Mouse (Mus musculus) stomach, postnatal 0 days (tissue): ENCODE measurements at regions not wholly inside any gene's neighbourhood (a gene's known extent, or its start where the extent isn't known, plus 50 kb on each side); places are given as distances from the start of the nearest gene placed in this dataset.
A peak's percentile ranks its signal among the peaks of the same experiment; 100 is the strongest.
"Not testable (repeated sequence)": the region's sequence is repeated elsewhere in the genome, so short reads cannot be mapped to it uniquely, and the experiment has no call there.

Source experiments
- ATAC-seq: fragments of 200-750 bp; cut with Nextera tagmentation; 2 replicates; pipeline ENCODE4 v1.8.0; 2017; ENCODE audit not compliant: low FRiP score, low TSS enrichment
- DNase-seq: peaks from one replicate; pipeline ENCODE4 v3.0.0-alpha.2; 2016; ENCODE audit warnings: low spot score
- H3K27ac ChIP-seq: fragments of 300-500 bp; sonication (generic); replicated peaks from 2 replicates; pipeline ENCODE4 v1.5.1; 2014; ENCODE audit warnings: mild to moderate bottlenecking, control low read depth
- H3K27me3 ChIP-seq: fragments of 300-500 bp; sonication (generic); 2 replicates; pipeline ENCODE4 v1.6.1; 2014; ENCODE audit warnings: low read length; ENCODE audit not compliant: control insufficient read depth, insufficient read depth
- H3K36me3 ChIP-seq: fragments of 300-500 bp; sonication (generic); 2 replicates; pipeline ENCODE4 v1.6.1; 2014; ENCODE audit warnings: low read length, mixed read lengths; ENCODE audit not compliant: control insufficient read depth, insufficient read depth
- H3K4me1 ChIP-seq: fragments of 300-500 bp; sonication (generic); replicated peaks from 2 replicates; pipeline ENCODE4 v1.6.1; 2014; ENCODE audit warnings: antibody characterized with exemption; ENCODE audit not compliant: control insufficient read depth, insufficient read depth
- H3K4me2 ChIP-seq: fragments of 300-500 bp; sonication (generic); replicated peaks from 2 replicates; pipeline ENCODE4 v1.6.1; 2014; ENCODE audit warnings: low read depth, mild to moderate bottlenecking, control low read depth, moderate library complexity
- H3K4me3 ChIP-seq: fragments of 300-500 bp; sonication (generic); 2 replicates; pipeline ENCODE4 v1.5.1; 2014; ENCODE audit warnings: low read depth, low read length, control low read depth
- H3K9ac ChIP-seq: fragments of 300-500 bp; sonication (generic); 2 replicates; pipeline ENCODE4 v1.6.1; 2014; ENCODE audit warnings: mild to moderate bottlenecking, low read length, control low read depth, mixed read lengths
- H3K9me3 ChIP-seq: fragments of 300-500 bp; sonication (generic); 2 replicates; pipeline ENCODE4 v1.6.1; 2016; ENCODE audit warnings: low read length; ENCODE audit not compliant: control insufficient read depth
- CTCF ChIP-seq: IDR thresholded peaks from 2 replicates; pipeline ENCODE4 v1.5.1; 2016; ENCODE audit warnings: antibody characterized with exemption, low read depth, mild to moderate bottlenecking, moderate library complexity
- EP300 ChIP-seq: optimal IDR thresholded peaks from 2 replicates; pipeline ENCODE3; 2016; ENCODE audit warnings: antibody characterized with exemption
- WGBS: fragments of 180-500 bp; shearing (Covaris S2); extraction: QIAGEN DNeasy Blood & Tissue Kit; methylation state at CpG from one replicate; pipeline ENCODE4 v1.1.7; 2014; 5-methylcytosine and 5-hydroxymethylcytosine counted together

DNA sequence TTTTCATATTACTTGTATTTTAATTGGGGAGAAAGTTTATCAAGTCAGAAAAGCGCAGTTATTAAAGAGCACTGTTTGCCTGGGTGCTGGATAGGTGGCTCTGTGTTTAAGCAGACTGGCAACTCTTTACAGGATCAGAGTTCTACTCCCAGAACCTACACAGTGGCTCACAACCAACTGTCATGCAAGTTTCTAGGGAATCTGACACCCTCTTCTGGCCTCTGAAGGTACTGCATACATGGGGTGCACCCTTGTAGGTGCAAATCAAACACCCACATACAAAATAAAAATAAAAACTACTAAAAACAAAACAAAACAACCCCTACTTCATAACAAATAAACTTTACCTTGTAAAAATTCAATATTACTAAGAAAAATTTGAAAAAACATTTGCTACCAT is 93.0 kb upstream of the Palmd start:
- Histone ChIP-seq H3K4me3 (no peak overlapping the region), H3K27ac (no peak overlapping the region), H3K9ac (no peak overlapping the region), H3K4me2 (no peak overlapping the region), H3K4me1 (no peaks in the 10 kb centered on the region), H3K9me3 (no peaks in the 10 kb centered on the region), H3K36me3 (no peaks in the 10 kb centered on the region), H3K27me3 (no peaks in the 10 kb centered on the region)
- 70% methylated on average over 1 of the region's 1 CpGs for WGBS
- no peak for DNase-seq
- no peak for ATAC-seq
- TF ChIP-seq CTCF (peak; percentile 66), EP300 (no peak)

DNA sequence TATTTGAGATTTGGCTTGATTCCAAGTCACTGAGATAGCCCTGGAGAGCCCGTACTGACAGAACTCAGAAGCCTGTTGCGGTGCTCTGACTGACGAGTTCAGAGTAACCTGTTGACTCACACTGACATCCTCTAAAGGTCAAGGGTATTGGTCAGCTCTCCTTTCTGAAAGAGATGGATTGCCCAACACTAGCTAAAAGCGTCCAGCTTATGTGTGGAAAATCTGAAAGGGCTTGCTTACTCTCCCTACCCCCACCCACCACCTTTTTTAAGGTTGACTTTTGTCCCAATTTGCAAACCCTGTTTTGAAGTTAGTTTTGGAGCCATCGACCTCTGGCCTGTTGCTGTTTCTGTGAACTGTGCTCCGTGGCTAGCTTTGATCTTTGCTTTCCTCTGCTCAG is 92.4 kb upstream of the Palmd start:
- no peak overlapping the region for H3K27ac ChIP-seq
- H3K9me3 ChIP-seq, result no peaks in the 10 kb centered on the region
- no peak for ATAC-seq
- no peak overlapping the region for H3K4me2 ChIP-seq
- no peak for TF ChIP-seq EP300
- TF ChIP-seq CTCF, result no peak
- WGBS, result 50% methylated on average over 6 of the region's 6 CpGs
- H3K36me3 ChIP-seq, result no peaks in the 10 kb centered on the region
- DNase-seq, result no peak
- no peaks in the 10 kb centered on the region for H3K4me1 ChIP-seq
- no peak overlapping the region for H3K9ac ChIP-seq
- H3K4me3 ChIP-seq, result no peak overlapping the region
- H3K27me3 ChIP-seq, result no peaks in the 10 kb centered on the region

DNA sequence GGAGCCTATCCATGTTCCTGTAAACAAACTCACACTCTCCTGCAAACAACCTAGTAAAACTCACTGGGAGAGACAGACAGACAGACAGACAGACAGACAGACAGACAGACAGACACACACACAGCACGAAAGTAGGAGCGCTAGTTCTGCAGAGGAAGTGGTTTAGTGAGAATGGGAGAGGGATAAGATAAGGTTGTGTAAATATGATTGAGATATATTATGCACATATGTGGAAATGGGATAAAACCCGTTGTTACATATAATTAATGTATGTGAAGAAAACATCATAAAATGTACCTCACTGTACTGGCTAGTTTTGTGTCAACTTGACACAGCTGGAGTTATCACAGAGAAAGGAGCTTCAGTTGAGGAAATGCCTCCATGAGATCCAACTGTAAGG is 85.9 kb upstream of the Palmd start:
- H3K9ac ChIP-seq, H3K27me3 ChIP-seq, ATAC-seq, H3K27ac ChIP-seq, H3K4me1 ChIP-seq, DNase-seq, H3K4me2 ChIP-seq, H3K4me3 ChIP-seq, H3K36me3 ChIP-seq, H3K9me3 ChIP-seq: not testable (repeated sequence)
- WGBS, result 65% methylated on average over 3 of the region's 3 CpGs

DNA sequence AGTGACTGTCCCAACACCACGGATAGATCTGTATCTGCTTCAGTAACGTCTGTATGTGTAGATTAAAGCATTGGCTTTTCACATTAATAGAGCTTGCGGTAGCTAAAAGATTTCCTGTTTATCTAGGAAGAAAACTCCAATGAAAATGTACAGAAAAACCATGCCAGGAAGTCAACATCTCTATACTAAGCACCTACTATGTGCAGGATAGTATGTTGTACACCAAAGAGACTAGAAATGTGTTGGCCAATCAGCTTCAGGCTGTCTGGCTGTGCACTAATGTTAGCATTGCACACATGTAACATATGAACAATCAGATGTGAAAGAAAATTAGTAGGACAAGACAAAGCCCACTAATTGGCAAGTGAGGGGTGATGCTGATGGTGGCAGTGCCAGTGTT is 82.6 kb upstream of the Palmd start:
- no peak for ATAC-seq
- H3K27me3 ChIP-seq, result no peaks in the 10 kb centered on the region
- WGBS, result 70% methylated on average over 3 of the region's 3 CpGs
- no peaks in the 10 kb centered on the region for H3K4me1 ChIP-seq
- TF ChIP-seq CTCF, result no peak
- TF ChIP-seq EP300, result no peak
- H3K36me3 ChIP-seq, result no peaks in the 10 kb centered on the region
- DNase-seq, result no peak
- H3K4me3 ChIP-seq, result no peak overlapping the region
- no peak overlapping the region for H3K9ac ChIP-seq
- H3K27ac ChIP-seq, result no peak overlapping the region
- H3K4me2 ChIP-seq, result no peak overlapping the region
- no peaks in the 10 kb centered on the region for H3K9me3 ChIP-seq

DNA sequence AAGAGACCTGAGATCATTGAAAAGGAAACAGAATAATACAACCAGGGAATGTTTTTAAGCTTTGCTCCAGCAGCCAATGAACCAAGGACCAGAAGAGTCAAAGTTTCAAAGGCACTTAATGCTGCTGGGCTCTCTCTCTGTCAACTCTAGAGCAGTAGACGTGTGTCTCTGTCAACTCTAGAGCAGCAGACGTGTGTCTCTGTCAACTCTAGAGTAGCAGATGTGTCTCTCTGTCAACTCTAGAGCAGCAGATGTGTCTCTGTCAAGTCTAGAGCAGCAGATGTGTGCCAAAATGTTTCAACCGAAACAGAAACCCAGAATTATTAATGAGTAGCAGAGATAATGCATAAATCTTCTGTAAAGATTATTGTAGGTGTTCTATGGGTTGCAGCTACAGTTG is 82.1 kb upstream of the Palmd start:
- Histone ChIP-seq H3K9ac (no peak overlapping the region), H3K36me3 (no peaks in the 10 kb centered on the region), H3K4me2 (no peak overlapping the region), H3K4me1 (no peaks in the 10 kb centered on the region), H3K27me3 (no peaks in the 10 kb centered on the region), H3K4me3 (no peak overlapping the region), H3K27ac (no peak overlapping the region), H3K9me3 (no peaks in the 10 kb centered on the region)
- DNase-seq (no peak), ATAC-seq (no peak)
- TF ChIP-seq EP300 (no peak), CTCF (no peak)
- 47% methylated on average over 3 of the region's 3 CpGs for WGBS

DNA sequence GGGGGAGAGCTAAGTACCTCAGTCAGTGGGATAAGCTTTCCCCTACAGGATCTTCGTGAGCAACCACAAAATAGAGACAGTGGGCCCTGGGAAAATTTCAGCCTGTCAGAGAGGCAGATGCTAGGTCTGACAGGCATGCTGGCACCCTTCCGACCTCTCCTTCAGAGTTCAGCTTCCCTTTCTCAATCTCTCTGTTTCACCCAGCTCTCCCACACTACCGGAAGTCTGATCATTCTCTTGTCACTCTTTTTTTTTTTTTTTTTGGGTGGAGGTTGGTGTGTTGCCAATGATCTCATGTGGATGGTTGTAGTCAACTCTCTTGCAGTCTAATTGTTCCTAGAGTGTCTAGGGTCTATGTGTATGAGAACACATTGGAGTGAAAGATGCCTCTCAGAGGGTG is 80.6 kb upstream of the Palmd start:
- no peaks in the 10 kb centered on the region for H3K27me3 ChIP-seq
- H3K9ac ChIP-seq, result no peak overlapping the region
- no peak overlapping the region for H3K4me2 ChIP-seq
- no peak overlapping the region for H3K4me3 ChIP-seq
- TF ChIP-seq EP300 (no peak), CTCF (no peak)
- no peaks in the 10 kb centered on the region for H3K9me3 ChIP-seq
- ATAC-seq, result no peak
- H3K4me1 ChIP-seq, result no peaks in the 10 kb centered on the region
- no peaks in the 10 kb centered on the region for H3K36me3 ChIP-seq
- WGBS, result 63% methylated on average over 3 of the region's 3 CpGs
- no peak overlapping the region for H3K27ac ChIP-seq
- no peak for DNase-seq
